Comparison of ENCODE assay signal across 20 mouse cellular contexts in the genomic region with DNA sequence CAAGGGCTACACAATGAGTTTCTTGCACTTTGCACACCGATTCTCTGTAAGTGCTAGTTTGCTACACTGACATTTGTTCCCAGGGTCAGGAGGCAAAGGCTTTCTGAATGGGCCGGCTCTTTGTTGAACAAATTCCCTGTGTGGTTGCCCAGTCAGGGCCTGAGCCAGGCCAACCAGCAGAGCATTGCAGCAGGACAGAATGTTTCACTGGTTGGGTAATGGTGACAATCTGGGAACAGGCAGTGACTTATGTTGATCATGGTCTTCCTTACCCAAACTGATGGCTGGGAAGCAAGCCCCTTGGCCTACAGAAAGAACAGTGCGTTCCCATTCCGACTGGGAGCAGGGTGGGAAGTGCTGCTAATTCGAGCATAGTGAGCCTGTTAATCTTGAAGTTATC.
DNase-seq lines count a peak whose midpoint lies in the region; ATAC-seq and TF ChIP-seq lines count a peak whose summit lies in the region.
"Had no signal": no experiment of that assay in that cellular context is flagged by ENCODE, and none has a peak within 500 bp of the region (broad histone marks: within the 10 kb centered on the region; RNA-seq: fewer than 3 reads in every experiment).

No protein-coding gene starts in this region.

- no peak overlapping the region for H3K27ac ChIP-seq in kidney, adult 2 months (ENCODE audit: insufficient read depth, low read depth, low read length)
- H3K27ac ChIP-seq in kidney, embryonic 14.5 days (ENCODE audit: low read depth, low read length) = no peak overlapping the region
- H3K27ac ChIP-seq in hindbrain, embryonic 11.5 days (ENCODE audit: low read depth, low read length) = no peak overlapping the region
- H3K27ac ChIP-seq: forebrain, embryonic 13.5 days; hindbrain, postnatal 0 days; layer of hippocampus, adult 2 months; limb, embryonic 13.5 days; liver, embryonic 13.5 days; midbrain, embryonic 12.5 days had no signal

- ATAC-seq in kidney, embryonic 14.5 days (ENCODE audit: low FRiP score, low TSS enrichment) = no peak
- no peak for ATAC-seq in megakaryocyte progenitor cell, adult 5-6 weeks (replicated peaks; ENCODE audit: poor library complexity)
- no peak for ATAC-seq in hindbrain, embryonic 11.5 days (ENCODE audit: low FRiP score)
- ATAC-seq: forebrain, embryonic 13.5 days; hindbrain, postnatal 0 days had no signal

- H3K27me3 ChIP-seq in kidney, adult 2 months (replicated peaks; ENCODE audit: control insufficient read depth, insufficient read depth, low read length) = no peaks in the 10 kb centered on the region
- H3K27me3 ChIP-seq in kidney, embryonic 14.5 days (ENCODE audit: control insufficient read depth, insufficient read depth, low read length) = no peaks in the 10 kb centered on the region
- no peaks in the 10 kb centered on the region for H3K27me3 ChIP-seq in hindbrain, embryonic 11.5 days (ENCODE audit: control insufficient read depth, insufficient read depth, low read length)
- H3K27me3 ChIP-seq: forebrain, embryonic 13.5 days; limb, embryonic 13.5 days; liver, embryonic 13.5 days; midbrain, embryonic 12.5 days had no signal

- peak; percentile 41 for DNase-seq in kidney, adult 2 months
- peak; percentile 11 for DNase-seq in cerebellum, adult 11 months
- DNase-seq in cerebellum, adult 8-10 months = peak; percentile 7
- peak; percentile 17 to 19 for DNase-seq in cerebellum, postnatal 36 days
- no peak for DNase-seq in hindbrain, embryonic 11.5 days (ENCODE audit: low spot score)
- no peak for DNase-seq in B cell, adult 2 months
- DNase-seq: adrenal gland, adult 8-10 months; kidney, adult 11 months; kidney, postnatal 14 days; liver, embryonic 13.5 days; lung, adult 2 months; lung, postnatal 14 days had no signal

- no peaks in the 10 kb centered on the region for H3K9me3 ChIP-seq in kidney, embryonic 14.5 days (ENCODE audit: control insufficient read depth, low read length)
- no peaks in the 10 kb centered on the region for H3K9me3 ChIP-seq in hindbrain, embryonic 11.5 days (ENCODE audit: control insufficient read depth, low read length)
- H3K9me3 ChIP-seq: forebrain, embryonic 13.5 days; limb, embryonic 13.5 days; liver, embryonic 13.5 days; midbrain, embryonic 12.5 days had no signal

- 65% methylated on average over 5 of the region's 5 CpGs for WGBS in kidney, adult 2 months
- 80% methylated on average over 5 of the region's 5 CpGs for WGBS in kidney, embryonic 14.5 days
- WGBS in hindbrain, embryonic 11.5 days = 82% methylated on average over 5 of the region's 5 CpGs

- H3K4me3 ChIP-seq in kidney, adult 2 months (ENCODE audit: insufficient read depth, low read depth, low read length) = no peak overlapping the region
- no peak overlapping the region for H3K4me3 ChIP-seq in kidney, embryonic 14.5 days (ENCODE audit: low read length)
- H3K4me3 ChIP-seq in hindbrain, embryonic 11.5 days (ENCODE audit: low read depth, low read length) = no peak overlapping the region
- H3K4me3 ChIP-seq: forebrain, embryonic 13.5 days; layer of hippocampus, adult 2 months; limb, embryonic 13.5 days; liver, embryonic 13.5 days; midbrain, embryonic 12.5 days had no signal

- TF ChIP-seq CTCF in kidney, adult 2 months (conservative IDR thresholded peaks at IDR 0.05; ENCODE audit: insufficient read depth, insufficient read length, low read depth, low read length) = no peak

- no peak overlapping the region for H3K4me2 ChIP-seq in kidney, embryonic 14.5 days (replicated peaks; ENCODE audit: low read depth, low read length)
- H3K4me2 ChIP-seq in hindbrain, embryonic 11.5 days (replicated peaks; ENCODE audit: low read depth, low read length) = no peak overlapping the region
- H3K4me2 ChIP-seq: forebrain, embryonic 13.5 days; heart, embryonic 11.5 days; limb, embryonic 13.5 days; liver, embryonic 13.5 days; midbrain, embryonic 12.5 days had no signal

- no peaks in the 10 kb centered on the region for H3K4me1 ChIP-seq in kidney, adult 2 months (ENCODE audit: control insufficient read depth, insufficient read depth, low read length)
- H3K4me1 ChIP-seq in kidney, embryonic 14.5 days (ENCODE audit: control insufficient read depth, insufficient read depth, low read length) = no peaks in the 10 kb centered on the region
- no peaks in the 10 kb centered on the region for H3K4me1 ChIP-seq in hindbrain, embryonic 11.5 days (replicated peaks; ENCODE audit: control insufficient read depth, insufficient read depth, low read length)
- H3K4me1 ChIP-seq: forebrain, embryonic 13.5 days; limb, embryonic 13.5 days; liver, embryonic 13.5 days; midbrain, embryonic 12.5 days had no signal

- TF ChIP-seq POLR2A in kidney, adult 2 months (IDR thresholded peaks at IDR 0.05; ENCODE audit: low read depth, low read length) = no peak

- no peaks in the 10 kb centered on the region for H3K36me3 ChIP-seq in kidney, adult 2 months (ENCODE audit: control insufficient read depth, insufficient read depth, low read length)
- H3K36me3 ChIP-seq in kidney, embryonic 14.5 days (ENCODE audit: control insufficient read depth, insufficient read depth, low read length) = no peaks in the 10 kb centered on the region
- no peaks in the 10 kb centered on the region for H3K36me3 ChIP-seq in hindbrain, embryonic 11.5 days (ENCODE audit: control insufficient read depth, insufficient read depth, low read length)
- H3K36me3 ChIP-seq: limb, embryonic 13.5 days; liver, embryonic 13.5 days; midbrain, embryonic 12.5 days had no signal

- H3K9ac ChIP-seq in kidney, embryonic 14.5 days (ENCODE audit: low read depth, low read length) = no peak overlapping the region
- no peak overlapping the region for H3K9ac ChIP-seq in hindbrain, embryonic 11.5 days (ENCODE audit: low read depth, low read length)
- H3K9ac ChIP-seq: forebrain, embryonic 13.5 days; limb, embryonic 13.5 days; liver, embryonic 13.5 days; midbrain, embryonic 12.5 days had no signal

Comparison
In these comparisons a context has a peak if more than half of its experiments do, and no peak if none do; other contexts are left out.
1. DNase-seq: peak in kidney, adult 2 months (single experiment), cerebellum, adult 11 months (single experiment), cerebellum, adult 8-10 months (single experiment) and cerebellum, postnatal 36 days (2 of 2); none in hindbrain, embryonic 11.5 days (single experiment) and B cell, adult 2 months (0 of 2).